Mouse (Mus musculus) limb, embryonic 14.5 days (tissue): Measurements from ENCODE around the gene Stard13. TPM values are rescaled to one million over a fixed set of nuclear protein-coding genes. Genes with fewer than 3 reads are reported as not detected.
A peak's percentile ranks its signal among the peaks of the same experiment; 100 is the strongest.

ENCODE experiments used
- ATAC-seq: fragments of 200-750 bp; cut with Nextera tagmentation; 2 replicates; pipeline ENCODE4 v1.8.0; 2017; ENCODE audit warnings: low read depth, moderate number of reproducible peaks, moderate TSS enrichment; ENCODE audit not compliant: low FRiP score
- DNase-seq: peaks from one replicate; pipeline ENCODE4 v3.0.0-alpha.2; 2015; ENCODE audit warnings: low spot score
- H3K27ac ChIP-seq: fragments of 300-500 bp; sonication (generic); replicated peaks from 2 replicates; pipeline ENCODE4 v1.5.1; 2014; ENCODE audit warnings: low read depth, mild to moderate bottlenecking, low read length, moderate library complexity, mixed read lengths
- H3K27me3 ChIP-seq: fragments of 300-500 bp; sonication (generic); 2 replicates; pipeline ENCODE4 v1.6.1; 2014; ENCODE audit warnings: low read length, mixed read lengths; ENCODE audit not compliant: control insufficient read depth, insufficient read depth
- H3K36me3 ChIP-seq: fragments of 300-500 bp; sonication (generic); 2 replicates; pipeline ENCODE4 v1.6.1; 2014; ENCODE audit warnings: mild to moderate bottlenecking, low read length, moderate library complexity, mixed read lengths; ENCODE audit not compliant: control insufficient read depth, insufficient read depth
- H3K4me1 ChIP-seq: fragments of 300-500 bp; sonication (generic); 2 replicates; pipeline ENCODE4 v1.6.1; 2014; ENCODE audit warnings: antibody characterized with exemption, low read length, mixed read lengths; ENCODE audit not compliant: control insufficient read depth, insufficient read depth
- H3K4me2 ChIP-seq: fragments of 300-500 bp; sonication (generic); replicated peaks from 2 replicates; pipeline ENCODE4 v1.6.1; 2014; ENCODE audit warnings: low read depth, mild to moderate bottlenecking, low read length, moderate library complexity; ENCODE audit not compliant: severe bottlenecking
- H3K4me3 ChIP-seq: fragments of 300-500 bp; sonication (generic); replicated peaks from 2 replicates; pipeline ENCODE4 v1.5.1; 2014; ENCODE audit warnings: low read length
- H3K9ac ChIP-seq: fragments of 300-500 bp; sonication (generic); 2 replicates; pipeline ENCODE4 v1.6.1; 2014; ENCODE audit warnings: mild to moderate bottlenecking, low read depth, low read length, moderate library complexity; ENCODE audit not compliant: severe bottlenecking
- H3K9me3 ChIP-seq: fragments of 300-500 bp; sonication (generic); 2 replicates; pipeline ENCODE4 v1.6.1; 2016; ENCODE audit warnings: low read length; ENCODE audit not compliant: control insufficient read depth
- POLR2A ChIP-seq: fragments of 200-500 bp; IDR thresholded peaks from 2 replicates; pipeline ENCODE4 v1.8.0; 2012; ENCODE audit warnings: inconsistent platforms, mild to moderate bottlenecking, moderate library complexity, borderline replicate concordance; ENCODE audit not compliant: insufficient read depth, insufficient read length; ENCODE audit errors: extremely low read depth
- WGBS: fragments of 180-500 bp; shearing (Covaris S2); extraction: QIAGEN DNeasy Blood & Tissue Kit; methylation state at CpG from one replicate; pipeline ENCODE4 v1.1.7; 2014; 5-methylcytosine and 5-hydroxymethylcytosine counted together
- polyA plus RNA-seq, 2 experiments: library from polyadenylated mRNA; depleted of rRNA in 1 of 2; stranded (reverse) in 1 of 2; unstranded in 1 of 2; fragments of >200 nt; fragmentation: Nextera tagmentation in 1 of 2; extraction: Ambion mirVana in 1 of 2; gene quantifications; 2 replicates each; pipeline versions ENCODE4 v1.2.1 to v1.2.3; 2012 to 2014

The Stard13 gene
- polyA plus RNA-seq, 2 experiments: 9.0 to 17.5 TPM

GRCm38 (mm10) chr5:151112743-151113142 is 120.9 kb downstream of the Stard13 start:
- DNase-seq (no peak), ATAC-seq (peak; percentile 39; the same call in 1 of the 2 replicates)
- H3K9ac ChIP-seq: no peak overlapping the region
- WGBS: 82% methylated on average over 9 of the region's 9 CpGs
- H3K27ac ChIP-seq: no peak overlapping the region
- no peaks in the 10 kb centered on the region for H3K36me3 ChIP-seq
- no peaks in the 10 kb centered on the region for H3K9me3 ChIP-seq
- no peak overlapping the region for H3K4me3 ChIP-seq
- H3K4me1 ChIP-seq: peaks cover 16% of the 10 kb centered on the region
- H3K4me2 ChIP-seq: no peak overlapping the region
- H3K27me3 ChIP-seq: no peaks in the 10 kb centered on the region
- no peak for TF ChIP-seq POLR2A

GRCm38 (mm10) chr5:151111080-151111871 is 122.4 kb downstream of the Stard13 start:
- H3K36me3 ChIP-seq: no peaks in the 10 kb centered on the region
- H3K9me3 ChIP-seq: no peaks in the 10 kb centered on the region
- ATAC-seq (no peak), DNase-seq (no peak)
- no peak overlapping the region for H3K27ac ChIP-seq
- H3K4me2 ChIP-seq: no peak overlapping the region
- TF ChIP-seq POLR2A: no peak
- WGBS: 87% methylated on average over 7 of the region's 7 CpGs
- H3K4me3 ChIP-seq: no peak overlapping the region
- no peaks in the 10 kb centered on the region for H3K27me3 ChIP-seq
- H3K9ac ChIP-seq: no peak overlapping the region
- peaks cover 16% of the 10 kb centered on the region for H3K4me1 ChIP-seq

- H3K4me3 ChIP-seq: no peak overlapping the region
- H3K36me3 ChIP-seq: no peaks in the 10 kb centered on the region
- WGBS: 14% methylated on average over 6 of the region's 6 CpGs
- no peak for DNase-seq
- no peak overlapping the region for H3K4me2 ChIP-seq
- no peak for TF ChIP-seq POLR2A
- H3K4me1 ChIP-seq: peaks cover 16% of the 10 kb centered on the region
- peak overlapping the region; percentile 68 for H3K27ac ChIP-seq
- no peaks in the 10 kb centered on the region for H3K9me3 ChIP-seq
- no peaks in the 10 kb centered on the region for H3K27me3 ChIP-seq
- no peak overlapping the region for H3K9ac ChIP-seq
- ATAC-seq: no peak
Measured at GRCm38 (mm10) chr5:151110461-151110908, 123.2 kb downstream of the Stard13 start.

GRCm38 (mm10) chr5:151109822-151110221 is 123.8 kb downstream of the Stard13 start:
- Histone ChIP-seq H3K9ac (no peak overlapping the region), H3K4me2 (no peak overlapping the region), H3K27ac (peak overlapping the region; percentile 68; the same call in 1 of the 2 replicates), H3K27me3 (no peaks in the 10 kb centered on the region), H3K4me3 (no peak overlapping the region), H3K4me1 (peaks cover 16% of the 10 kb centered on the region), H3K36me3 (no peaks in the 10 kb centered on the region), H3K9me3 (no peaks in the 10 kb centered on the region)
- DNase-seq (no peak), ATAC-seq (no peak)
- TF ChIP-seq POLR2A: no peak
- 27% methylated on average over 2 of the region's 2 CpGs for WGBS

- H3K4me3 ChIP-seq: no peak overlapping the region
- no peak overlapping the region for H3K4me2 ChIP-seq
- ATAC-seq (no peak), DNase-seq (no peak)
- no peaks in the 10 kb centered on the region for H3K27me3 ChIP-seq
- no peak overlapping the region for H3K27ac ChIP-seq
- H3K9me3 ChIP-seq: no peaks in the 10 kb centered on the region
- no peak for TF ChIP-seq POLR2A
- WGBS: 79% methylated on average over 7 of the region's 7 CpGs
- H3K9ac ChIP-seq: no peak overlapping the region
- peaks cover 16% of the 10 kb centered on the region for H3K4me1 ChIP-seq
- no peaks in the 10 kb centered on the region for H3K36me3 ChIP-seq
Measured at GRCm38 (mm10) chr5:151108955-151109354, 124.7 kb downstream of the Stard13 start.
